Mouse (Mus musculus) embryo, embryonic 10.5 days (tissue): Measurements from ENCODE around the gene Nr2c1.
A peak's percentile ranks its signal among the peaks of the same experiment; 100 is the strongest.

Experiments used
- DNase-seq: peaks from one replicate; pipeline ENCODE4 v3.0.0-alpha.2; 2015; ENCODE audit warnings: low spot score

Nr2c1 gene

GRCm38 (mm10) chr10:94138890-94139482 lies 8.8 kb upstream of the Nr2c1 start:
- DNase-seq: no peak

GRCm38 (mm10) chr10:94140227-94140931 lies 7.4 kb upstream of the Nr2c1 start:
- no peak for DNase-seq

GRCm38 (mm10) chr10:94142427-94142826 lies 5.4 kb upstream of the Nr2c1 start:
- no peak for DNase-seq

- no peak for DNase-seq
These were observed 3.2 kb upstream of the Nr2c1 start for GRCm38 (mm10) chr10:94144581-94144980.

- DNase-seq: no peak
These were observed 450 bp upstream of the Nr2c1 start for GRCm38 (mm10) chr10:94147391-94147755.

GRCm38 (mm10) chr10:94151488-94151887 lies 3.7 kb downstream of the Nr2c1 start:
- DNase-seq: no peak

GRCm38 (mm10) chr10:94153841-94154240 lies 6.0 kb downstream of the Nr2c1 start:
- no peak for DNase-seq

GRCm38 (mm10) chr10:94158962-94159361 lies 11.1 kb downstream of the Nr2c1 start:
- DNase-seq: no peak

- no peak for DNase-seq
These were observed 11.6 kb downstream of the Nr2c1 start for GRCm38 (mm10) chr10:94159406-94159805.

GRCm38 (mm10) chr10:94161051-94161765 lies 13.4 kb downstream of the Nr2c1 start:
- no peak for DNase-seq

- DNase-seq: no peak
These were observed 14.2 kb downstream of the Nr2c1 start for GRCm38 (mm10) chr10:94162031-94162430.

GRCm38 (mm10) chr10:94164104-94164845 lies 16.5 kb downstream of the Nr2c1 start:
- no peak for DNase-seq

- no peak for DNase-seq
These were observed 17.6 kb downstream of the Nr2c1 start for GRCm38 (mm10) chr10:94165426-94165825.

- no peak for DNase-seq
These were observed 19.4 kb downstream of the Nr2c1 start for GRCm38 (mm10) chr10:94167051-94167750.

GRCm38 (mm10) chr10:94171440-94172130 lies 23.8 kb downstream of the Nr2c1 start:
- no peak for DNase-seq

- no peak for DNase-seq
These were observed 24.3 kb downstream of the Nr2c1 start for GRCm38 (mm10) chr10:94172137-94172536.

- peak; percentile 24 for DNase-seq
These were observed 24.9 kb downstream of the Nr2c1 start for GRCm38 (mm10) chr10:94172706-94173105.

GRCm38 (mm10) chr10:94174652-94175051 lies 26.8 kb downstream of the Nr2c1 start:
- DNase-seq: no peak

- DNase-seq: no peak
These were observed 35.4 kb downstream of the Nr2c1 start for GRCm38 (mm10) chr10:94183199-94183598.

- DNase-seq: peak; percentile 97
These were observed 50.9 kb downstream of the Nr2c1 start, which contains the start of gene Ndufa12 for GRCm38 (mm10) chr10:94198482-94199405. TSS of gene Ndufa12 (plus strand) at chr10:94198720.
